Mouse (Mus musculus) cerebellum, adult (tissue): ENCODE data around the gene Efcab6.
A peak's percentile ranks its signal among the peaks of the same experiment; 100 is the strongest.

Source experiments
- ATAC-seq: cut with Nextera tagmentation; 2 replicates; pipeline ENCODE4 v1.9.2; 2017; ENCODE audit warnings: mild to moderate bottlenecking, moderate library complexity, mixed read lengths; ENCODE audit not compliant: insufficient number of reproducible peaks, low FRiP score, low TSS enrichment

Gene Efcab6

DNA sequence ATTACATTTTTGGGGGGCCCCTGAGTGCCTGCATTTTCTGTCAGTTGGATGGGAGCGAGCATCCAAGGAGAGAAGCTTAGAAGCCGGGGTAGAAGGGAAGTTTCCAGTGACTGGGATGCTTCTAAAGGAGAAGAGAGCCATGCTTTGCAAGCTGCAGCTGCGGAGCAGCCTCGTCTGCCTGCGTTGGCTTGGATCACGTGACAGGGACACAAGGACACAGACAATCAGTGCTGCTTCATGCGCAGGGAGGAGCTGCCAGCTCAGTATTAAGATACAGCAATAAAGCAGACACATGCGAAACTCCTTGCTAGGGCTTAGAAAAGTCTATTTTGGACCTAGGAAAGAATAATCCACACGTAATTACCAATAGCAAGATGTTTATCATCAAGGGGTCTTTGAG is 167.9 kb downstream of the Efcab6 start:
- no peak for ATAC-seq

- no peak for ATAC-seq
These were observed 169.2 kb downstream of the Efcab6 start for GRCm38 (mm10) chr15:83896011-83896410.

GRCm38 (mm10) chr15:83894261-83894660 is 170.9 kb downstream of the Efcab6 start:
- ATAC-seq: no peak

- ATAC-seq: no peak
These were observed 172.3 kb downstream of the Efcab6 start for GRCm38 (mm10) chr15:83892871-83893270.

DNA sequence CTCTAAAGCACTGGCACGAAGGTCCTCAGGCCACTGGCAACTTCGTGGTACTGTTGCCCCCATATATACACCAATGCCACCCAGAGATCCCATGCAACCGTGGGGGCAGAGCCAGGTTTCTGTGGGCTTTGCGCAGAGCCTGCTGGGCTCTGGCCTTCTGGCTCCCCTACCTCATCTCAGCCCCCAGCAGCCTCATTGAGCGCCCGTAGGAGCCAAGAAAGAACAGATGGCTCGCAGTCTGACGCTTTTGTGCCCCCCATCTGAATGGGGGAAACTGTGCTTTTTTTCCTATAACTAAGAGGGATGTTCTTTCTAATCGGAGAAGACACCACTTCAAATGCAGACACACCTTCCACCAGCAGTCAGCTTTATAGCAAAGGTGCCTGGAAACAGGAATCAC is 180.9 kb downstream of the Efcab6 start:
- ATAC-seq: no peak

- ATAC-seq: no peak
These were observed 181.4 kb downstream of the Efcab6 start for GRCm38 (mm10) chr15:83883821-83884220.

DNA sequence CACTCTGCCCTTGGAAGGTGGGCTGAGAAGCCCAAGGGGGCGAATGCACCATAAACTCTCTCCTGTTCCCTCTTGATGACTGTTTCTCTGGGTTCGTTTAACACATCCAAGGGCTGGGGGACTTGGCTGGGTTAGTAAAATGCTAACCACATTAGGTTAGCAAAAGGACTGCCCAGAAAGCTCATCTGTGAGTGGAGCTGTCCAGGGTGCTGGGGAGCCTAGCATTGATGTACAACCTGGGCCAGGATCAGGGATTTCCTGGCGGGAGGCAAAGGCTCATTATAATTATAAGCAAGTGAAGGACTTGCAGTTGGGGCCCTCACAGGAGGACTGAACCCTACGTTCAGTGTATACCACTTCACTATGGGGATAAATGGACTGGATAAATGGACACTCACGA is 185.3 kb downstream of the Efcab6 start:
- ATAC-seq: no peak

- ATAC-seq: no peak
These were observed 187.3 kb downstream of the Efcab6 start for GRCm38 (mm10) chr15:83877898-83878297.

- ATAC-seq: no peak
These were observed 187.9 kb downstream of the Efcab6 start for GRCm38 (mm10) chr15:83877155-83877866.

DNA sequence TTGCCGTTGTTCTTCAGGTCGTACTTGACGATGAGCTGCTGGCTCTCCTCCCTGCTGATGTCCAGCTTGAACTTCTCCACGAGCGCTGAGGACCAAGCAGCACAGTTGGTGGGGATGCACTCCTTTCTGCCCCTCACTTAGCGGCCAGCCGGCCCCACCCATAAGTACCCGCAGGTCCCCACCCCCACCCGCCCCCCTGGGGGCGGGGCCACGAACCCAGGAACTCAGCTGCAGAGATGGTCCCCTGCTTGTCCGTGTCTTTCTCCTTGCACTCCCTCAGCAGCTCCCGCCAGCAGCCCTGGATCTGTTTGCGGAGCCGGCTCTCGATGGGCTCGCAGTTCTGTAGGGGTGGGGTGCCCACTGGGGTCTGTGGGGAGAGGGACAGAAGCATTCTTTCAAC is 194.2 kb downstream of the Efcab6 start:
- ATAC-seq: no peak

DNA sequence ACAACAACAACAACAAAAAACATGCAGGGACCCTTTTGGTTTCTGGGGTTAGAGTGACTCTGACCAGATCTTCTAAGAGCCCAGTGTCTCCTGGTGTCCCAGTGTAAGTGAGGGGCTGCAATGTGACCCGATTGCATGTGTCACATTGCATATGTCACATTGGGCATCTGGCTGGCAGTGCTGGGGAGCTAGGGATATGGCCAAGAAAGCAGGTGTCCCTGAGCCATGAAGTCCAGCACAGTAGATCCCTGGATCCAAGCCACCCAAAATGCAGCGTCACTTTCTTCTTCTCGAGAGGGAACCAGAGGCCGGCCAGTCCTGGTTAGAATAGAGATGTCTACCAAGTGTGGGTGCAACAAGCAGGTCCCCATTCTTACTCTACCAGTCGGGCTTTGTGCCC is 199.6 kb downstream of the Efcab6 start:
- ATAC-seq: no peak

DNA sequence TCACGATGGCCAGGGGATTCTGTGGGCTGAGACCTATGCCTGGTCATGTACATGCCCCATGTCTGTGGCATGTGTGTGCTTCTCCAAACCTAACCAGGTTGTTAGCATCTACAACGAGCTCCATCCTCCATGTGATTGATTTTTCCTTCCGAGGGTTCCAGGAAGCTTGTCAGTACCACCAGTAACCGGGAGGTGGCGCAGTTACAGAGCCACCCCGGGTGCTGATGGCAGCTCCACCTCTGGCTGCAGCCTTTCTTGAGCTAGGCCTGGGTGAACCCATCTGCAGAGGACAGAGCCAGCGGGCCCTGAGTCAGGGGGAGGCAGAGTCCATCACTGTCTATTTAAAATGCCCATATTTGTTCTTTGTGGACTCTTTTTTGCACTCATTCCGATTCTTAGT is 208.1 kb downstream of the Efcab6 start:
- ATAC-seq: 0 out of 2 replicates have a peak, but pooled peaks have one; percentile 37

- ATAC-seq: no peak
These were observed 211.8 kb downstream of the Efcab6 start for GRCm38 (mm10) chr15:83853400-83853811.

- no peak for ATAC-seq
These were observed 217.0 kb downstream of the Efcab6 start for GRCm38 (mm10) chr15:83848193-83848592.

DNA sequence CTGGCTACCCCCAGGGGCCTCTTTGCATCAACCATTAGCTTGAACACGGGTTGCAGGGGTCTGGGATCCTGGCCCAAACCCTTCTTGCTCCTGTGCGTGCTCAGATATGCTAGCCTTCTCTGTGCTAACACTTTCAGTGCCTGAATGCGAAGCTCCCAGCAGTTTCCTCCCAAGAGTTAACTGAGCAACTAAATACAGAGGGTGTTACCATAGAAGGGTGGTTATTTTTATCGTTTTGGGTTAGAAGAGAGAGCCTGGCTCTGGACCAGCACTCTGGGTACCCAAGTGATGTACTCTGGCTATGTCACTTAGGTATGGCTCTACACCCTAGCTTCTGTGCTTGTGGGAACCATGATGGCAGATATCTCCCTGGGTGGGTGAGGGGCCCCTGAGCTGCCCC is 217.7 kb downstream of the Efcab6 start:
- ATAC-seq: no peak

DNA sequence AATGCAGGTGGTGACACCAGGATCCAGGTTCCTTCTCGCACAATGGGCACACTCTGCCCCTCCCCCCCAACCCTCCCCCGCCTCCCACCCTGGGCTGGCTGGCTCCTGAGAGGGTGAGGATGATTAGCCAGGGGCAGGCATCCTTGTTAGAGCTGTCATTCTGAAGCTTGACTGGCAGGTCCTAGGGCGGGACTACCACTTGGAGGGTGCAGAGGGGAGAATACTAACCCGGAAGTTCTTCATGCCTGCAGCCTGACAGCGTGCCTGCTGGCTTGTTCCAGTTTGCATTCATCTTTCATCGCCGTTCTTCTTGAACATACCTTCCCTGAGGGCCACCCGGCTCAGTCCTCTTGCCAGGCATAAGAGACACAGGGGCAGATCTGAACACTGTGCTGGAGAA is 218.6 kb downstream of the Efcab6 start:
- ATAC-seq: no peak

DNA sequence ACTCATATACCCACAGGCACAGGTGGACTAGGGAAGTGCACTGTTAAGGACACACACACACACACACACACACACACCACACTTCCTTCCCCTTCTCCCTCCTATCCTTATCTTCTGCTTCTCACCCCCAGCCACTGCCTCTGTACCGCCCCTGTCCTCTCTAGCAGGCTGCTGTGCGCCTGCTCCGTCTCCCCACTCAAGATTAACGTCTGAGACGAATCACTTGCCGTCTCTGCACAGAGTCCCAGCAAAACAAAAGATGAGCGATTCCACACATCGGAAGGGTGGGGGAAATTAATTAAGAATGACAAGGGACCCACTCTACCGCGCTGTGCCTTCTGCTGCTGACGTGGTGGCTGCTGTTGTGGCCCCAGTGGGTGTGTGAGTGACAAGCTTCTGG is 219.4 kb downstream of the Efcab6 start:
- ATAC-seq: no peak

DNA sequence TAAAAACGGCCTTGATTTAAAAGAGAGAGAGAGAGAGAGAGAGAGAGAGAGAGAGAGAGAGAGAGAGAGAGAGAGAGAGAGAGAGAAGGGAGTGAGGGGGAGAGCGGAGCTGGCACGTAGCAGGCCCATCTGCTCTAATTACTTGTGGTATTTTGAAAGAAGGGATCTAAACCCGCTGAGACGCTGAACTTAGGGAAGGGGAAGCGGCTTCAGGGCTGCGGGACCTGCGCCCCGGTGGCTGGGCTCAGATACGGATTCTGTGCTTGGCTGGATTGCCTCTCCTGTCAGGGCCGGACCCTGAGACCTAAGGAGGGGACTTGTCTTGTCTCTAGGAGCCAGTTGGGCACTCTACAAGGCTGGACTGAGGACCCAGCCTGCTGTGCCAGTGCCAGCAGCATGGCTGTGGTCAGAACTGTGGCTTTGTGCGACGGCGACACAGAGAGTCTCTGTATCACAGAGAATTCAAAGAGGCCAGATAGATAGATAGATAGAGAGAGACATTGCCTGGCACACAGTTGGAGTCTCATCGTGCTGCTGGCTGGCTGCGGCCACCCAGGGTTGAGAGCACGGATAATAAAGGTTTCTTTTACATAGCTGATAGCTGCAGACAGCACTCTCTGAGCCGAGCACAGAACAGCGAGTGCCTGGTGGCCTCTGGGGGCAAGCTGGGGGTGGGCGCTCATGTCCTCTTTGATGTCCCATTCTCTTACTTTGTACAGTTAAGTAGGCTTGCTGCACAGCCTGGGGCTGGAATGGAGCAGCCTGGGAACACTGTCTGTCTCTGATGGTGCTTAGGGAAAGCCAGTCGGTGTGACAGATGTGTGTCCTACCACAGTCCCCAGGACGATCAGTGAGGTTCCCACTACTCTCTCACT is 222.0 kb downstream of the Efcab6 start:
- no peak for ATAC-seq

DNA sequence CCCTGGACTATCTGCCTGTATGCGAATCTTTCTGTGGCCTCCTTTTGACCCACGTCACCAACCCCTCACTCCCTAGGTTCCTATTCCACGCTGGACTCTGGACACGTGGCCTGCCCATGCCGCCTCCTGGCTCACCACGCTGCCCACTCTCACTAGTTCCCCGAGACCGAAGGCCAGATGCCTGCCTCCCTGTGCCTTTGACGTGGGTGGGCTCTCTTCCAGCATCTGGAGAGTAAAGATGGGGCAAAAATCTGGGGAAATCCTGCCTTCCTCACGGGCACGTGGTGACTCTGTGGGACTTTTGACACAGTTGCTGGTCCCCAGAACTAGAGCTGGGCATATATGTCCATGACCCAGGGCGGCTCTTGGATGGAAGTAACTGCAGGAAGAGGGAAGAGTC is 222.8 kb downstream of the Efcab6 start:
- ATAC-seq: no peak

DNA sequence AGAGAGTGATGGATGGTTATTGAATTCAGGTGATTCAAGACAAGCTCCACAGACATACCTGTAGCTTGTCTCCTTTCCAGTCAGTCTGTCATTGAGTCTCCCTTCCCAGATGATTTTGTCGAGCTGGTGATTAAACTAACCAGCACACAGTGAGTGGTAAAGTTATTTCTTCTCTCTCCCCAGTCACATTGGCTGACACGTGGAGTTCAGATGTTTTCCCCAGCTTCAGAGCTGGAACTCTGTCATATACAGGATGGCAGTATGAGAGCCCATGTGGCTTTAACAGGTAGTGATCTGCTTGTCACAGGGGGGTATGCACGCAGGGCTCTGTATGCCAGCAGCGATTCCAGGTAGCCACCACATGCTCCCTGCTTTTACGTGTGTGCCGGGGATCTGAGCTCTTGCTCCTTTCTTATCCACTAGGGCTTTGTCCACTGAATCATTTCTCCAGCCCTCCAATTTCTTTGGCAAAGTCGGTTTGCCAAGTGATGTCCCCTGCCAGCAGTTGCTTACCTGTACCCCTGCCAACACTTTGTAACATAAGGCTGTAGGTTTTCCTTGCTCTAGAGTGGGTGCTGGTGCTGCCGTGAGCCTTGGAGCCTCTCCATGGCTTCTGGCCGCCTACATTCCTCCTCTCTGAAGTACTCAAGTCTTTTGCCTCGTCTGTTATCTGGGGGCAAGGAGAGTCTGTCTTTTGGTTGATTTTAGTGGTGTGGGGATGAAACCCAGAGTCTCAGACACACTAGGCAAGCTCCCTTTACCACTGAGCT is 224.0 kb downstream of the Efcab6 start:
- ATAC-seq: no peak

DNA sequence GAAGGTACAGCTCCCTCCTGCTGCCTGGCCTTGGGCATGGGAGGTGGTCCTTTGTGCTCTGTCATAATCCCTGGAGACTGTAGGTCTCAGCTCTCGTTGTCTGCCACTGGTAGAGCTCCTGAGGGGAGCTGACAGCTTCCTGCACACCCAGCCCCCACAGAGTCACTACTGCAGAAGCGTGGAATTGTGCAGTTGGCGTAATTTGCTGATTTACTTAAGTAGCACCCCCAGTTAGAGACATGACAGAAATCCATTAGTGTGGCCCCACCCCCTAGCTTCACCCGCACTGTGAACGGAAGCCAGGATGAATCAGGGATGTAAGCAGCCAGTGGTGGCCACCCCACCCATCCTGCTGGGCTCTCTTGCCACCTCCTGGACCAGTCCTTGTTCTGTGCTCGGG is 232.9 kb downstream of the Efcab6 start:
- no peak for ATAC-seq
